Mouse (Mus musculus) heart, adult 2 months (tissue): ENCODE measurements around the gene Sox10.

Experiments
- CTCF ChIP-seq: fragments of 200-600 bp; IDR thresholded peaks from 2 replicates; pipeline ENCODE4 v1.8.1; 2022; ENCODE audit warnings: antibody characterized with exemption, mild to moderate bottlenecking, moderate library complexity
- POLR2A ChIP-seq: fragments of 200-500 bp; IDR thresholded peaks from 2 replicates; pipeline ENCODE4 v1.6.1; 2011; ENCODE audit warnings: mild to moderate bottlenecking, low read depth, low read length, control low read depth; ENCODE audit not compliant: insufficient read depth

DNA sequence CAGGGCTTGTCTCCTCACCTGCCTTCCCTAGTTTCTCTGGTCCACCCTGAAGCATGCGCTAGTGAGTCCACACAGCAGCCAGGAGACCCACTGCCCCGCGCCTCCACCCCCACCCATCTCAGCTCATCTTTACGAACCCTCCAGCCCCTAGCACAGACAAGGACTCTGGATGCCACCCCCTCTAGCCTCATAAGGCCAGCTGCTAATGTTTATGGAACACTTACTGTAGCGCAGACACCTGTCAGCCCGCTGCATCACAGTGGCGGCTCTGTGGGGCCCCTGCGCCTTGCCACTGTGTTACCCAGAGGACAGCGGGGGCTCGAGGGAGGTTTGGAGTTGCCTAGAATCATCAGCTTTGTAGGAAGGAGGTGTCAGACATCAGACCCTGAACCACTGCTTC lies 37.5 kb upstream of the Sox10 start:
- TF ChIP-seq CTCF (no peak), POLR2A (no peak)
